Mouse (Mus musculus) layer of hippocampus, adult 2 months (tissue): Measurements from ENCODE around the gene Rnf115. TPM values are rescaled to one million over a fixed set of nuclear protein-coding genes. Genes with fewer than 3 reads are reported as not detected.

Experiments used
- DNase-seq, 2 experiments: peaks; one replicate each; pipeline ENCODE4 v3.0.0; 2022; ENCODE audit warnings: low spot score in 2 of 2
- H3K27ac ChIP-seq: fragments of 200-600 bp; 2 replicates; pipeline ENCODE4 v1.8.1; 2022
- H3K4me3 ChIP-seq: fragments of 200-600 bp; 2 replicates; pipeline ENCODE4 v1.8.1; 2022; ENCODE audit warnings: mild to moderate bottlenecking
- CTCF ChIP-seq: fragments of 200-600 bp; conservative IDR thresholded peaks from 2 replicates; pipeline ENCODE4 v1.8.1; 2022; ENCODE audit warnings: antibody characterized with exemption, mild to moderate bottlenecking, moderate library complexity
- total RNA-seq, 2 experiments: library from RNA; stranded (reverse); gene quantifications; 2 replicates each; pipeline ENCODE4 v1.2.3; 2021

The Rnf115 gene
- total RNA-seq, 2 experiments from 2014 or later, result 59.7 to 61.3 TPM

GRCm38 (mm10) chr3:96813106-96813505, 85.6 kb downstream of the Rnf115 start:
- Histone ChIP-seq H3K27ac (no peak overlapping the region), H3K4me3 (peak overlapping the region; percentile 41)
- peak; percentile 13; the same call in 1 of the 2 replicates for TF ChIP-seq CTCF
- peak; percentile 27 to 34 for DNase-seq

- H3K4me3 ChIP-seq, result no peak overlapping the region; the same call in 1 of the 2 replicates
- no peak overlapping the region for H3K27ac ChIP-seq
- TF ChIP-seq CTCF, result no peak
- DNase-seq, result no peak
Observed at GRCm38 (mm10) chr3:96813591-96814244, 86.3 kb downstream of the Rnf115 start.

GRCm38 (mm10) chr3:96814342-96814741, 86.9 kb downstream of the Rnf115 start:
- DNase-seq, result no peak
- no peak for TF ChIP-seq CTCF
- Histone ChIP-seq H3K4me3 (no peak overlapping the region), H3K27ac (no peak overlapping the region)

GRCm38 (mm10) chr3:96820116-96820915, 92.9 kb downstream of the Rnf115 start:
- TF ChIP-seq CTCF, result no peak
- no peak overlapping the region for H3K4me3 ChIP-seq
- DNase-seq, result no peak
- no peak overlapping the region for H3K27ac ChIP-seq

GRCm38 (mm10) chr3:96821581-96821980, 94.1 kb downstream of the Rnf115 start:
- DNase-seq, result no peak
- no peak overlapping the region for H3K4me3 ChIP-seq
- no peak for TF ChIP-seq CTCF
- no peak overlapping the region for H3K27ac ChIP-seq

GRCm38 (mm10) chr3:96823701-96824100, 96.2 kb downstream of the Rnf115 start:
- Histone ChIP-seq H3K27ac (no peak overlapping the region), H3K4me3 (no peak overlapping the region)
- no peak for TF ChIP-seq CTCF
- no peak for DNase-seq

- DNase-seq, result no peak
- no peak for TF ChIP-seq CTCF
- Histone ChIP-seq H3K4me3 (no peak overlapping the region), H3K27ac (no peak overlapping the region)
Observed at GRCm38 (mm10) chr3:96824614-96825013, 97.2 kb downstream of the Rnf115 start.

- TF ChIP-seq CTCF, result no peak
Observed at GRCm38 (mm10) chr3:96825261-96825660, 97.8 kb downstream of the Rnf115 start.

GRCm38 (mm10) chr3:96828308-96828864, 100.9 kb downstream of the Rnf115 start:
- Histone ChIP-seq H3K4me3 (no peak overlapping the region), H3K27ac (no peak overlapping the region)
- TF ChIP-seq CTCF, result no peak
- no peak for DNase-seq

More at GRCm38 (mm10) chr3:96825261-96825660, 97.8 kb downstream of the Rnf115 start:
- no peak overlapping the region for H3K27ac ChIP-seq
- DNase-seq, result no peak
- no peak overlapping the region for H3K4me3 ChIP-seq

GRCm38 (mm10) chr3:96828984-96829383, 101.5 kb downstream of the Rnf115 start, which contains the start of the genes Pdzk1 and Cd160:
Pdzk1 (plus strand) TSS chr3:96829284.
Cd160 (minus strand) TSS chr3:96829351.
- DNase-seq, result no peak
- TF ChIP-seq CTCF, result no peak
- no peak within 1 kb of the TSS for H3K27ac ChIP-seq
- H3K4me3 ChIP-seq, result no peak within 1 kb of the TSS

- no peak for TF ChIP-seq CTCF
- no peak for DNase-seq
- Histone ChIP-seq H3K27ac (no peak overlapping the region), H3K4me3 (no peak overlapping the region)
Observed at GRCm38 (mm10) chr3:96829856-96830255, 102.4 kb downstream of the Rnf115 start.

- no peak overlapping the region for H3K4me3 ChIP-seq
- no peak for DNase-seq
- TF ChIP-seq CTCF, result no peak
- H3K27ac ChIP-seq, result no peak overlapping the region
Observed at GRCm38 (mm10) chr3:96832930-96833329, 105.5 kb downstream of the Rnf115 start.
